Mouse (Mus musculus): ENCODE measurements at regions not wholly inside any gene's neighbourhood (a gene's known extent, or its start where the extent isn't known, plus 50 kb on each side); places are given as distances from the start of the nearest gene placed in this dataset.
"Not testable (repeated sequence)": the region's sequence is repeated elsewhere in the genome, so short reads cannot be mapped to it uniquely, and the experiment has no call there.

GRCm38 (mm10) chr1:83970641-83971285 lies 393.2 kb downstream of the Pid1 start:
- WGBS = 74% methylated on average over 8 of the region's 8 CpGs
- no peak overlapping the region for H3K4me2 ChIP-seq (replicated peaks; ENCODE audit: low read depth)
- ATAC-seq (ENCODE audit: low FRiP score, low TSS enrichment) (no peak), DNase-seq (ENCODE audit: low spot score) (no peak)
- no peaks in the 10 kb centered on the region for H3K36me3 ChIP-seq (ENCODE audit: control insufficient read depth, insufficient read depth, low read length)
- H3K27me3 ChIP-seq (ENCODE audit: control insufficient read depth, insufficient read depth, low read length) = no peaks in the 10 kb centered on the region
- no peak overlapping the region for H3K27ac ChIP-seq (replicated peaks)
- no peak overlapping the region for H3K4me3 ChIP-seq (ENCODE audit: low read depth, low read length)
- TF ChIP-seq EP300 (optimal IDR thresholded peaks at IDR 0.05) (no peak), CTCF (IDR thresholded peaks at IDR 0.05; ENCODE audit: low read depth) (no peak)
- H3K9ac ChIP-seq (ENCODE audit: low read length) = no peak overlapping the region
- H3K4me1 ChIP-seq (replicated peaks; ENCODE audit: control insufficient read depth, insufficient read depth) = no peaks in the 10 kb centered on the region
- no peaks in the 10 kb centered on the region for H3K9me3 ChIP-seq (ENCODE audit: control insufficient read depth, low read length)

- not testable (repeated sequence) for ATAC-seq (ENCODE audit: low FRiP score, low TSS enrichment); H3K9me3 ChIP-seq (ENCODE audit: control insufficient read depth, low read length); H3K9ac ChIP-seq (ENCODE audit: low read length); H3K4me3 ChIP-seq (ENCODE audit: low read depth, low read length); H3K4me2 ChIP-seq (replicated peaks; ENCODE audit: low read depth); DNase-seq (ENCODE audit: low spot score); H3K27me3 ChIP-seq (ENCODE audit: control insufficient read depth, insufficient read depth, low read length); H3K36me3 ChIP-seq (ENCODE audit: control insufficient read depth, insufficient read depth, low read length); H3K4me1 ChIP-seq (replicated peaks; ENCODE audit: control insufficient read depth, insufficient read depth); H3K27ac ChIP-seq (replicated peaks)
Observed at GRCm38 (mm10) chr1:83964631-83965030, 399.3 kb downstream of the Pid1 start.

GRCm38 (mm10) chr1:83961761-83962160 lies 402.2 kb downstream of the Pid1 start:
- no peak overlapping the region for H3K4me2 ChIP-seq (replicated peaks; ENCODE audit: low read depth)
- H3K4me3 ChIP-seq (ENCODE audit: low read depth, low read length) = no peak overlapping the region
- H3K27ac ChIP-seq (replicated peaks) = no peak overlapping the region
- no peak for TF ChIP-seq CTCF (IDR thresholded peaks at IDR 0.05; ENCODE audit: low read depth)
- no peaks in the 10 kb centered on the region for H3K4me1 ChIP-seq (replicated peaks; ENCODE audit: control insufficient read depth, insufficient read depth)
- H3K9ac ChIP-seq (ENCODE audit: low read length) = no peak overlapping the region
- DNase-seq (ENCODE audit: low spot score) (no peak), ATAC-seq (ENCODE audit: low FRiP score, low TSS enrichment) (no peak)
- H3K9me3 ChIP-seq (ENCODE audit: control insufficient read depth, low read length) = no peaks in the 10 kb centered on the region
- 88% methylated on average over 2 of the region's 2 CpGs for WGBS
- H3K27me3 ChIP-seq (ENCODE audit: control insufficient read depth, insufficient read depth, low read length) = no peaks in the 10 kb centered on the region
- H3K36me3 ChIP-seq (ENCODE audit: control insufficient read depth, insufficient read depth, low read length) = no peaks in the 10 kb centered on the region

- Histone ChIP-seq H3K27ac (replicated peaks) (no peak overlapping the region), H3K27me3 (ENCODE audit: control insufficient read depth, insufficient read depth, low read length) (no peaks in the 10 kb centered on the region), H3K4me2 (replicated peaks; ENCODE audit: low read depth) (no peak overlapping the region), H3K9ac (ENCODE audit: low read length) (no peak overlapping the region), H3K4me1 (replicated peaks; ENCODE audit: control insufficient read depth, insufficient read depth) (no peaks in the 10 kb centered on the region), H3K36me3 (ENCODE audit: control insufficient read depth, insufficient read depth, low read length) (no peaks in the 10 kb centered on the region), H3K4me3 (ENCODE audit: low read depth, low read length) (no peak overlapping the region), H3K9me3 (ENCODE audit: control insufficient read depth, low read length) (no peaks in the 10 kb centered on the region)
- DNase-seq (ENCODE audit: low spot score) (no peak), ATAC-seq (ENCODE audit: low FRiP score, low TSS enrichment) (no peak)
- TF ChIP-seq CTCF (IDR thresholded peaks at IDR 0.05; ENCODE audit: low read depth) = no peak
- no peak for TF ChIP-seq EP300 (optimal IDR thresholded peaks at IDR 0.05)
- 75% methylated on average over 4 of the region's 4 CpGs for WGBS
Observed at GRCm38 (mm10) chr1:83959756-83960155, 404.2 kb downstream of the Pid1 start.

GRCm38 (mm10) chr1:83922900-83923299 lies 441.1 kb downstream of the Pid1 start:
- H3K4me1 ChIP-seq (replicated peaks; ENCODE audit: control insufficient read depth, insufficient read depth) = no peaks in the 10 kb centered on the region
- no peaks in the 10 kb centered on the region for H3K27me3 ChIP-seq (ENCODE audit: control insufficient read depth, insufficient read depth, low read length)
- H3K9me3 ChIP-seq (ENCODE audit: control insufficient read depth, low read length) = no peaks in the 10 kb centered on the region
- H3K9ac ChIP-seq (ENCODE audit: low read length) = no peak overlapping the region
- no peak overlapping the region for H3K4me3 ChIP-seq (ENCODE audit: low read depth, low read length)
- H3K4me2 ChIP-seq (replicated peaks; ENCODE audit: low read depth) = no peak overlapping the region
- DNase-seq (ENCODE audit: low spot score) = no peak
- 83% methylated on average over 2 of the region's 2 CpGs for WGBS
- no peak for ATAC-seq (ENCODE audit: low FRiP score, low TSS enrichment)
- no peaks in the 10 kb centered on the region for H3K36me3 ChIP-seq (ENCODE audit: control insufficient read depth, insufficient read depth, low read length)
- H3K27ac ChIP-seq (replicated peaks) = no peak overlapping the region
- TF ChIP-seq EP300 (optimal IDR thresholded peaks at IDR 0.05) = no peak
- TF ChIP-seq CTCF (IDR thresholded peaks at IDR 0.05; ENCODE audit: low read depth) = no peak

- ATAC-seq (ENCODE audit: low FRiP score, low TSS enrichment) (no peak), DNase-seq (ENCODE audit: low spot score) (no peak)
- H3K27me3 ChIP-seq (ENCODE audit: control insufficient read depth, insufficient read depth, low read length) = no peaks in the 10 kb centered on the region
- WGBS = 76% methylated on average over 5 of the region's 5 CpGs
- no peak overlapping the region for H3K4me2 ChIP-seq (replicated peaks; ENCODE audit: low read depth)
- no peak overlapping the region for H3K27ac ChIP-seq (replicated peaks)
- no peak overlapping the region for H3K9ac ChIP-seq (ENCODE audit: low read length)
- H3K4me1 ChIP-seq (replicated peaks; ENCODE audit: control insufficient read depth, insufficient read depth) = no peaks in the 10 kb centered on the region
- no peaks in the 10 kb centered on the region for H3K36me3 ChIP-seq (ENCODE audit: control insufficient read depth, insufficient read depth, low read length)
- no peaks in the 10 kb centered on the region for H3K9me3 ChIP-seq (ENCODE audit: control insufficient read depth, low read length)
- H3K4me3 ChIP-seq (ENCODE audit: low read depth, low read length) = no peak overlapping the region
- no peak for TF ChIP-seq EP300 (optimal IDR thresholded peaks at IDR 0.05)
- no peak for TF ChIP-seq CTCF (IDR thresholded peaks at IDR 0.05; ENCODE audit: low read depth)
Observed at GRCm38 (mm10) chr1:83915454-83915853, 448.5 kb downstream of the Pid1 start.

Data from stomach, postnatal 0 days (tissue).